Mouse (Mus musculus): Measurements from ENCODE around the gene Phf13.

- TF ChIP-seq EP300 (IDR thresholded peaks at IDR 0.05): no peak
- no peak for TF ChIP-seq CTCF (IDR thresholded peaks at IDR 0.05)
Measured at GRCm38 (mm10) chr4:151983043-151983442, 13.0 kb downstream of the Phf13 start.
